Mouse (Mus musculus) neural tube, embryonic 10.5 days (tissue): Measurements from ENCODE around the gene Ptprr.
A peak's percentile ranks its signal among the peaks of the same experiment; 100 is the strongest.

ENCODE experiments used
- DNase-seq: peaks from one replicate; pipeline ENCODE4 v3.0.0-alpha.2; 2017; ENCODE audit warnings: low spot score; ENCODE audit errors: extremely low spot score

Ptprr gene

GRCm38 (mm10) chr10:116017845-116018479 is at the start of gene Ptprr:
Gene Ptprr (plus strand): TSS chr10:116018213.
- DNase-seq, result peak; percentile 83

GRCm38 (mm10) chr10:115976345-115976744 is 41.7 kb upstream of the Ptprr start:
- DNase-seq, result no peak

- no peak for DNase-seq
Observed at GRCm38 (mm10) chr10:115978992-115979391, 39.0 kb upstream of the Ptprr start.

- no peak for DNase-seq
Observed at GRCm38 (mm10) chr10:115980018-115980417, 38.0 kb upstream of the Ptprr start.

GRCm38 (mm10) chr10:115984308-115984707 is 33.7 kb upstream of the Ptprr start:
- DNase-seq, result no peak

GRCm38 (mm10) chr10:116001838-116002237 is 16.2 kb upstream of the Ptprr start:
- no peak for DNase-seq

GRCm38 (mm10) chr10:116006675-116007074 is 11.3 kb upstream of the Ptprr start:
- DNase-seq, result no peak

GRCm38 (mm10) chr10:116018480-116018891 is 473 bp downstream of the Ptprr start:
- no peak for DNase-seq

GRCm38 (mm10) chr10:116019086-116019860 is 1.3 kb downstream of the Ptprr start:
- DNase-seq, result peak; percentile 47

GRCm38 (mm10) chr10:116021081-116021480 is 3.1 kb downstream of the Ptprr start:
- no peak for DNase-seq

- no peak for DNase-seq
Observed at GRCm38 (mm10) chr10:116038150-116038549, 20.1 kb downstream of the Ptprr start.

- no peak for DNase-seq
Observed at GRCm38 (mm10) chr10:116075954-116076353, 57.9 kb downstream of the Ptprr start.

GRCm38 (mm10) chr10:116078636-116079035 is 60.6 kb downstream of the Ptprr start:
- no peak for DNase-seq

- no peak for DNase-seq
Observed at GRCm38 (mm10) chr10:116079396-116079795, 61.4 kb downstream of the Ptprr start.

GRCm38 (mm10) chr10:116080841-116081240 is 62.8 kb downstream of the Ptprr start:
- DNase-seq, result no peak

GRCm38 (mm10) chr10:116083965-116084364 is 66.0 kb downstream of the Ptprr start:
- DNase-seq, result no peak

GRCm38 (mm10) chr10:116096466-116096865 is 78.5 kb downstream of the Ptprr start:
- DNase-seq, result no peak

- DNase-seq, result no peak
Observed at GRCm38 (mm10) chr10:116098470-116098869, 80.5 kb downstream of the Ptprr start.

GRCm38 (mm10) chr10:116108176-116108575 is 90.2 kb downstream of the Ptprr start:
- no peak for DNase-seq

GRCm38 (mm10) chr10:116108730-116109129 is 90.7 kb downstream of the Ptprr start:
- no peak for DNase-seq

GRCm38 (mm10) chr10:116112868-116113267 is 94.9 kb downstream of the Ptprr start:
- DNase-seq, result no peak

- DNase-seq, result no peak
Observed at GRCm38 (mm10) chr10:116113867-116114474, 96.0 kb downstream of the Ptprr start, which contains the start of gene 4933416C03Rik. Gene 4933416C03Rik (minus strand): TSS chr10:116113917.
